Mouse (Mus musculus) small intestine, adult 2 months (tissue): ENCODE results near the gene Rab42.

Source experiments
- CTCF ChIP-seq: fragments of 200-500 bp; IDR thresholded peaks from 2 replicates; pipeline ENCODE4 v1.5.1; 2012; ENCODE audit warnings: low read depth, mild to moderate bottlenecking, control low read depth, inconsistent platforms, low read length, moderate library complexity, mixed read lengths; ENCODE audit not compliant: insufficient replicate concordance, insufficient read length; ENCODE audit errors: extremely low read depth
- POLR2A ChIP-seq: fragments of 200-500 bp; IDR thresholded peaks from 2 replicates; pipeline ENCODE4 v1.6.1; 2012; ENCODE audit warnings: low read depth, mild to moderate bottlenecking, control low read depth, inconsistent platforms, low read length, moderate library complexity

GRCm38 (mm10) chr4:132259248-132259647 lies 43.9 kb downstream of the Rab42 start:
- no peak for TF ChIP-seq POLR2A
- no peak for TF ChIP-seq CTCF
